Mouse (Mus musculus) left cerebral cortex, postnatal 10 days (tissue): ENCODE results near the gene Nit2. TPM values are rescaled to one million over a fixed set of nuclear protein-coding genes. Genes with fewer than 3 reads are reported as not detected.
"Not testable (repeated sequence)": the region's sequence is repeated elsewhere in the genome, so short reads cannot be mapped to it uniquely, and the experiment has no call there.

ENCODE experiments used
- DNase-seq, 2 experiments: peaks; one replicate each; pipeline ENCODE4 v3.0.0; 2021 to 2022; ENCODE audit warnings: low spot score in 2 of 2, mixed read lengths in 1 of 2; ENCODE audit errors: extremely low spot score in 1 of 2
- intact Hi-C: fragments of 180-260 bp; cut with DNase I; formaldehyde crosslinking; loops from one replicate; pipeline ENCODE4 v1.15.1; 2025
- total RNA-seq, 2 experiments: library from RNA; stranded (reverse); gene quantifications; 2 replicates each; pipeline ENCODE4 v1.2.3; 2021

The Nit2 gene
- 10 to 100 TPM; 17.9 to 24.5 TPM for total RNA-seq

DNA sequence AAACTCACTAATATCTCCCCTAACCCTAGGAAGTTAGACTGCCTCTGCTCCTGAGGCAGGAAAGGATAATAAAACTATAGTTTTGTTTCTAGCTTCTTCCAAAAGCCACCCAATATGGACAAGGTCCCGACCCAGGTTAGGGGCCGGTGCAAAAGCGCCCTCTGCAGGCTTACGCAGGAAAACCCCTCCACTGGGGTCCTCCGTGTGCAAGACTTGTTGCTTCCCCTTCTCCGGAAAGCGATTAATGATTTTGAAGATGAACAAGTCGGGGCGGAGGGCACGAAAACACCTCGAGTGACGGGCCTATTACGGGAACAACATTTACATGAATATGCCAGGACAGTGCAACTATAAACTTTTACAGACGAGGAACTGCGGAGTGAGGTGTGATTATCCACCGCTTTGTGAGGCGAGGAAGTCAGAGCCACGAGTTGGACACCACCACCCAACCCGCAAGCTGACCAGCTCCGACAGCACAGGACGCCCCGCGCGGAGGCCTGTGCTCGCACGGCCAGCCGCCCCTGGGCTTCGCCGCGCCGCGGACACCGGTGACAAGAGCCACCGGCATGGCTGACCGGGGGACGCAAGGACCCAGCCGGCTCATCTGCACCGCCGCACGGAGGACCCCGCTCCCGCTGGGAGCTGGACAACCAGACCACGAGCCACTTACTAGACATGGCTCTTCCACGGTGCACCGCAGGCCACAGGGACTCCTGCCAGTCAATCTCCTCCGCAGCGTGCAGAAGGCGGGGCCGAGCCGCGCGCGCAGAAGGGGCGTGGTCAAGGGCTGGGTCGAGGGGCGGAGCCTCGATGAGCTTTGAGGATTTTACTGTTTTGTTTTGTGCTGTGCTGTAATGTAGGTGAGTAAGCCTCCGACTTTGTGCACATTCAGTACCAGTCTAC, at the start of gene Nit2:
Gene Nit2, minus strand, starts transcription at position 731 of the 903 bp plus-strand sequence.
- DNase-seq: peak; percentile 85 to 94
- intact Hi-C loops: no loop called here

GRCm38 (mm10) chr16:57215957-57216356, 48.8 kb upstream of the Nit2 start:
- no peak for DNase-seq
- intact Hi-C loops: no loop called here

DNA sequence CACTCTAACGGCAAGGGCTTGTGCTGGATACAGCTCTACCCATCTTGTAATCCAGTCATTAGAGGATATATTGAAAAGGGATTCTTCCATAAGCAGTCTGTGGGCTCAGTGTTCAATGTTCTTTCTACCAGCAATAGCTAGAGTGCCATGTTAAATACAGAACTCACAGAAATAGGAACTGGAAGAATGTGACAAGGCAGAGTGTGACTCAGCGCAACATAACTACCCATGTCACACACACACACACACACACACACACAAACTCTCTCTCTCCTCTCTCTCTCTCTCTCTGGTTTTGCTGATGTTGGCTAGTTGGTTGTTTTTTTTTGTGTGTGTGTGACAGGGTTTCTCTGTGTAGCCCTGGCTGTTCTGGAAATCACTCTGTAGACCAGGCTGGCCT, 43.9 kb upstream of the Nit2 start:
- no peak for DNase-seq
- intact Hi-C loops: no loop called here

DNA sequence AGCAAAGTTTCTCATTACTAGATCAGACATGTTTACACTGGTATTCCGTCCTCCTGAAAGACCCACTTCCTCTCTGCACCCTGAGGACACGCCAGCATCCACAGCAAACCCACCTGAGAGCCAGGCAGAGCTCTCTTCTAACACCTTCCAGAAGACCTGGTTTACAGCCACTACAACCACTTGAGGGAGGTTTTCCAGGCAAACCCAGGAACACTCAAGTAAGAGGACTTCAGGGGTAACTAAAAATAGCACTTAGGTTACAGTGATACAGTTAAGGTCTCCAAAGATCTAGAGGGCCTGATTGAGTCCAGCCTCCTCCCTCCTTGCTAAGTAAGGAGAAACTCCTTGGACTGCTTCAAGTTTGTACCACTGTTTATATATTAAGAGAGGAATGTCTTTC, 41.2 kb upstream of the Nit2 start:
- DNase-seq: no peak
- intact Hi-C loops: no loop called here

GRCm38 (mm10) chr16:57197281-57197680, 30.1 kb upstream of the Nit2 start:
- intact Hi-C loops: no loop called here
- peak in 1 of 2 experiments; percentile 36 for DNase-seq

GRCm38 (mm10) chr16:57196590-57196989, 29.4 kb upstream of the Nit2 start:
- intact Hi-C loops: no loop called here
- DNase-seq: no peak

GRCm38 (mm10) chr16:57191214-57191613, 24.1 kb upstream of the Nit2 start:
- DNase-seq: no peak
- intact Hi-C loops: no loop called here

- intact Hi-C loops: no loop called here
- DNase-seq: no peak
Observed at GRCm38 (mm10) chr16:57190390-57190789, 23.2 kb upstream of the Nit2 start.

- intact Hi-C loops: no loop called here
- no peak for DNase-seq
Observed at GRCm38 (mm10) chr16:57189493-57189892, 22.4 kb upstream of the Nit2 start.

DNA sequence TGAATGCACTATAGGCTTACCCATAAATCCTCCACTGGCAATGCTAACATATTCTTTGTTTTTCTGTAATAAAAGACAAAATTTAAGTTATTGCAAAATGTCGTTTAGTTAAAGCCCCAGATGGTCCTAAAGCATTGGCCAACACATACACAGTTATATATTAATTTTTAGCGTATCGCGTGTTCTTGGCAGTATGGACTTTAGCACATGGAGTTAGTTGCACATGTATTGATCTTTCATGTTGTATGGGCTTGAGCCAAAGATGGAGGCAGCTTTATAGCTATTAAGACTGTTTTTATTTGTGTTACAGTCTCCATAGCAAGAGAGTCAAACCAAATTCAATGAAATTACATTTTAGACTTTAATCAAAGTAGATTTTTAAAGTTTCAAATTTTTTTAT, 19.5 kb upstream of the Nit2 start:
- intact Hi-C loops: no loop called here
- DNase-seq: no peak

DNA sequence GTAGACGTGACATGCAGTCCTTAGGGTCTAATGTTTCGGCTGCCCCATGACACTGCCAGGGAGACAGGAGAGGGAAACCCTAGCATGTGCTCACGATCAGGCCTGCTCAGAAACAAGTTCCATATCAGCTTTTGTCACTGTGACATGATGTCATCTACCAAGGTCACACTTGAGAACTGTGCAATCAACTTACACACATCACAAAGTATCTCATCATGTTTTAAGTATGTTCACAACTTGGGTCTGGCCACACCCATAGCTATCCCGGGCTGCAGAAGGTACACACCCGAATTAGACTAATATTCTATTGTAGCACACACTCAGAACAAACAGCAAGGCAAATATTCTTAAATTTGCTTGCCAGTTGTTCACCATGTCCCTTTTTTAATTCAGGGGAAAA, 14.9 kb upstream of the Nit2 start:
- DNase-seq: no peak
- intact Hi-C loops: no loop called here

GRCm38 (mm10) chr16:57181180-57181579, 14.0 kb upstream of the Nit2 start:
- intact Hi-C loops: no loop called here
- peak; percentile 42 to 66 for DNase-seq

DNA sequence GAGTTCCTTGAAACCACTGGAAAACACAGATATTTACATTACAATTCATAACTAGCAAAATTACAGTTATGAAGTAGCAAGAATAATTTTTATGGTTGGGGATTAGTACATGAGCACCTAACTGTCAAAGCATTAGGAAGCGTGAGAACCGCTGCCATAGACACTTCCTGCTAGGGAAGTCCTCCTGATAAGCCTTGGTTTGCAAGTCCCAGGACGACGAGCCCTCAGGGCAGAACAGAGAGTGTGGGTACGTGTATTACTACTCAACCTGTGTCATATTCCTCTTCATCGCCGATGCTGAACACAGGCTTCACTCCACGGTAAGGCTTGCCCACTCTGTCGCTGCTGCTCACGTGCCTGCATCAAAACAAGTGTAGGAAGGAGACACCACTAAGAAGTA, 10.5 kb upstream of the Nit2 start:
- no peak for DNase-seq
- intact Hi-C loops: no loop called here

DNA sequence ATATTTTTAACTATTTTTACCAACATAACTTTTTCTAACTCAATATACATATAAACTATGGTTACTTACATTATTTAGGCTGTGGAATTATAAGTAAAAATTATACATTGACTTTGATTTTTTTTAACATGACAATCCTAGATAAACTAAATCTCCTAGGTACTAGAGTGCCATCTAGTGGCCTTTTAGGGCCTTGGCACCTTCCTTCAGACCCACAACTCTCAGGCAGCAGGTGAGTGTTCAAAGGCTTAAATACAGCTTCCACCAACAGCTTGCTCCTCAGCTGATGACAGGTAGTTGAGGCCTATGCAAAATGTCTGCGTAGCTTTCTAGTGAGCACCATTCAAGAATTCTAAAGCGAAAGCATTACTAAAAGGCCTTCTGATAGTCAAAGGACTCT, 10.1 kb upstream of the Nit2 start:
- DNase-seq: no peak
- intact Hi-C loops: no loop called here

GRCm38 (mm10) chr16:57176276-57176675, 9.1 kb upstream of the Nit2 start:
- DNase-seq: no peak

DNA sequence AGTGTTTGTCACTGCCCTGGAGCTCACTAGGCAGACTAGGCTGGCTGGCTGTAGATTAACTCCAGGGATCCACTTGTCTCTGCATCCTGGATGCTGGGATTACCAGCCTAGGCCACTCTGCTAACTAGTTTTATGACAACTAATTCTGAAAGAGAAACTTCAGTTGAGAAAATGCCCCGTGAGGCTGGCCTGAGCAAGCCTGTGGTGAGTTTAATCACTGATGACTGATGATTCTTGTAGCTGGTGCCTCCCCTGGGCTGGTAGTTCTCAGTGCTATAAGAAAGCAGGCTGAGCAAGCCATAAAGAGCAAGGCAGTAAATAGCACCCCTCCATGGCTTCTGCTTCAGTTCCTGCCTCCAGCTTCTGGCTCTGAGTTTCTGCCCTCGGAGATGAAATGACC, 8.6 kb upstream of the Nit2 start:
- intact Hi-C loops: no loop called here
- DNase-seq: no peak

More at GRCm38 (mm10) chr16:57176276-57176675, 9.1 kb upstream of the Nit2 start:
- intact Hi-C loops: no loop called here

DNA sequence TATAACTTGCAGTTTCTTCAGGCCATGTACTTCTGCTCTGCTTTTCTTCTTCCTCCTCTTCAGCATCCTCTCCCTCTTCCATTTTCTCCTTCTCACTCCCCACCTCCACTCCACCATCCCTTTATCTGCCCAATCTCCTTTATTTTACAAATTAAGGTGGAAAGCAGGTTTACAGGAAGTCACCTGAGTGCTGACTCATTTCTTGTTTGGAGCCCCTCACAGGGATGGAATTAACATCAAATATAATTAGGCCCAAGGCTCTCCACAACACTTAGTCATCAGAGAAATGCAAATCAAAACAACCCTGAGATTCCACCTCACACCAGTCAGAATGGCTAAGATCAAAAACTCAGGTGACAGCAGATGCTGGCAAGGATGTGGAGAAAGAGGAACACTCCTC, 7.3 kb upstream of the Nit2 start:
- intact Hi-C loops, DNase-seq: not testable (repeated sequence)

DNA sequence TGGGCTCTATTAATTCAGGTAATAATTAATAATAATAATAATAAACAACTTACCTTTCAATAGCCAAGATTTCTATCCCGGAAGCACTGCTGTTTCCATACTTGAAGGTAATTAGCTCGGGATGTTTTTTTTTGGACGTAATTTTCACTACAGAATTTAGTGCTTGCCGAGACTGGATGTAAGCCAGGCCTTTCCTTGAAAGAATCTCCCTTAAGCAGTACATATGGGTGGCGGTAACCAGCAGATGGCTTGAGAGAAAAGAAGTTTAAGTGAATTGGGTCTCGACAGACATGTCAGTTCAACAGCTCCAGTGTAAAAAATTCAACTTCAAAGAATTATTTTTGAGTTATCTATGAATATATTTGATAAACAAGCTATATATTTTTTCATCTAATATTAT, 4.4 kb upstream of the Nit2 start:
- intact Hi-C loops: no loop called here
- peak in 1 of 2 experiments; percentile 51 for DNase-seq

DNA sequence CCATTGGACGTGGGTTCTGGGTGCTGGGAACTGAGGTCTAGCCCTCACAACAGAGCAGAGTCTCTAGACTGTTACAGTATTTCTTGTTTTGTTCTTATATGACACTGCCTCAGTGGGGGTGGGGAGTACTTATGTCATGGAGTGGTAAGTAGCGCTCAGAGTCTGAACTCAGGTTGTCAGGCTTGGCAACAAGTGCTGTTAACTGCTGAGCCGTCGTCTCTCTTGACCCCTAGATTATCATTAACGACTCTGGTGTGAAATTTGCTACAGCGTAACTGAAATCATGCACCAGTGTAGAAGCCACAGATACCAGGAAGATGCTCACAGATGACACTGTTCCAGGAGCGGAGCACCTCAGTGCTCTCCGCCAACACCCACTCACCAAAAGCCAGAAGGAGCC, 4.0 kb upstream of the Nit2 start:
- intact Hi-C loops: no loop called here
- DNase-seq: no peak

- intact Hi-C loops: no loop called here
- DNase-seq: no peak
Observed at GRCm38 (mm10) chr16:57168236-57168635, 1.1 kb upstream of the Nit2 start.

DNA sequence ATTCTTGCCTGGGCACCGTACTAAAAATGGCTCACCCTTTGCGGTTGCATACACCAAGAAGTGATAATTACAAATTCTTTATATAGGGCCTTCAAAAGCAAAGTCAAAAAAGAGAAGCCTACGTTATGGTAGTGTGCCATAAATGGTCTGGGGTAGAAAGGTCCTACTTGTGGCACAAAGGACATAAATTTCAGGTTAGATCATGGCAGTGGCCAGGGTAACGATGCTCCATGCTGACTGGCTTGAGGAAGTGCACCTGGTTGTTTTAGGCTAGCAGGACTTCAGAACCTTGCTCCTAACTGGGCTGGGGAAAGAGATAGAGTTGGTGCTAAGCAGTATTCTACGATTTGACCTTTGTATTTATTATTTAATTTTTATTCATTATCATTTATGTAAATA, 372 bp upstream of the Nit2 start:
- DNase-seq: no peak
- intact Hi-C loops: no loop called here
